Mouse (Mus musculus): Measurements from ENCODE around the gene Mybphl.

Mybphl gene

GRCm38 (mm10) chr3:108409656-108410358 is 45.1 kb downstream of the Mybphl start:
- DNase-seq (ENCODE audit: low read depth, low spot score), result no peak

- no peak for DNase-seq (ENCODE audit: low read depth, low spot score)
Observed at GRCm38 (mm10) chr3:108410359-108410714, 45.6 kb downstream of the Mybphl start.

GRCm38 (mm10) chr3:108411026-108411753 is 46.5 kb downstream of the Mybphl start:
- no peak for DNase-seq (ENCODE audit: low read depth, low spot score)

- no peak for DNase-seq (ENCODE audit: low read depth, low spot score)
Observed at GRCm38 (mm10) chr3:108411754-108412121, 47.0 kb downstream of the Mybphl start.

- DNase-seq (ENCODE audit: low read depth, low spot score), result no peak
Observed at GRCm38 (mm10) chr3:108413634-108414360, 49.1 kb downstream of the Mybphl start.

GRCm38 (mm10) chr3:108414857-108415830 is 50.4 kb downstream of the Mybphl start, which contains the start of gene Celsr2:
TSS of gene Celsr2 (minus strand) at chr3:108415552.
- DNase-seq (ENCODE audit: low read depth, low spot score), result no peak

GRCm38 (mm10) chr3:108415831-108416223 is 51.1 kb downstream of the Mybphl start:
- no peak for DNase-seq (ENCODE audit: low read depth, low spot score)

- DNase-seq (ENCODE audit: low read depth, low spot score), result no peak
Observed at GRCm38 (mm10) chr3:108423006-108423405, 58.3 kb downstream of the Mybphl start.

GRCm38 (mm10) chr3:108423844-108424801 is 59.4 kb downstream of the Mybphl start:
- peak; percentile 80 for DNase-seq (ENCODE audit: low read depth, low spot score)

- peak; percentile 69 for DNase-seq (ENCODE audit: low read depth, low spot score)
Observed at GRCm38 (mm10) chr3:108424944-108425623, 60.4 kb downstream of the Mybphl start.

GRCm38 (mm10) chr3:108425624-108426018 is 60.9 kb downstream of the Mybphl start:
- no peak for DNase-seq (ENCODE audit: low read depth, low spot score)
